Mouse (Mus musculus) hindbrain, embryonic 10.5 days (tissue): ENCODE results near the gene Mark2. TPM values are rescaled to one million over a fixed set of nuclear protein-coding genes. Genes with fewer than 3 reads are reported as not detected.

ENCODE experiments used
- DNase-seq: peaks from one replicate; pipeline ENCODE4 v3.0.0-alpha.2; 2017; ENCODE audit warnings: low spot score
- H3K27ac ChIP-seq: fragments of 300-500 bp; sonication (generic); 2 replicates; pipeline ENCODE4 v1.5.1; 2016; ENCODE audit warnings: mild to moderate bottlenecking, moderate library complexity
- H3K27me3 ChIP-seq: fragments of 300-500 bp; sonication (generic); 2 replicates; pipeline ENCODE4 v1.6.1; 2016; ENCODE audit warnings: mild to moderate bottlenecking; ENCODE audit not compliant: poor library complexity, insufficient read depth, severe bottlenecking
- H3K36me3 ChIP-seq: fragments of 300-500 bp; sonication (generic); 2 replicates; pipeline ENCODE4 v1.6.1; 2016; ENCODE audit warnings: mild to moderate bottlenecking, moderate library complexity
- H3K4me1 ChIP-seq: fragments of 300-500 bp; sonication (generic); replicated peaks from 2 replicates; pipeline ENCODE4 v1.6.1; 2016; ENCODE audit warnings: mild to moderate bottlenecking
- H3K4me3 ChIP-seq: fragments of 300-500 bp; sonication (generic); 2 replicates; pipeline ENCODE4 v1.5.1; 2016; ENCODE audit warnings: mild to moderate bottlenecking, moderate library complexity
- H3K9me3 ChIP-seq: fragments of 300-500 bp; sonication (generic); 2 replicates; pipeline ENCODE4 v1.6.1; 2016; ENCODE audit warnings: mild to moderate bottlenecking, moderate library complexity
- WGBS: fragments of 180-500 bp; shearing (Covaris S2); methylation state at CpG from one replicate; pipeline ENCODE4 v1.1.7; 2016; 5-methylcytosine and 5-hydroxymethylcytosine counted together
- polyA plus RNA-seq: library from polyadenylated mRNA; unstranded; fragments of >200 nt; fragmentation: Nextera tagmentation; extraction: Ambion mirVana; gene quantifications from 2 replicates; pipeline ENCODE4 v1.2.1, GENCODE M21; 2016

Gene Mark2
- polyA plus RNA-seq, 1 experiment from 2014 or later: 56.5 TPM

GRCm38 (mm10) chr19:7315587-7315984, 26.1 kb downstream of the Mark2 start:
- Histone ChIP-seq H3K4me3 (no peak overlapping the region), H3K27me3 (no peaks in the 10 kb centered on the region), H3K36me3 (no peaks in the 10 kb centered on the region; the same call in 1 of the 2 replicates), H3K27ac (no peak overlapping the region), H3K4me1 (peaks cover 25% of the 10 kb centered on the region), H3K9me3 (no peaks in the 10 kb centered on the region)
- no peak for DNase-seq
- WGBS: 92% methylated on average over 4 of the region's 4 CpGs

DNA sequence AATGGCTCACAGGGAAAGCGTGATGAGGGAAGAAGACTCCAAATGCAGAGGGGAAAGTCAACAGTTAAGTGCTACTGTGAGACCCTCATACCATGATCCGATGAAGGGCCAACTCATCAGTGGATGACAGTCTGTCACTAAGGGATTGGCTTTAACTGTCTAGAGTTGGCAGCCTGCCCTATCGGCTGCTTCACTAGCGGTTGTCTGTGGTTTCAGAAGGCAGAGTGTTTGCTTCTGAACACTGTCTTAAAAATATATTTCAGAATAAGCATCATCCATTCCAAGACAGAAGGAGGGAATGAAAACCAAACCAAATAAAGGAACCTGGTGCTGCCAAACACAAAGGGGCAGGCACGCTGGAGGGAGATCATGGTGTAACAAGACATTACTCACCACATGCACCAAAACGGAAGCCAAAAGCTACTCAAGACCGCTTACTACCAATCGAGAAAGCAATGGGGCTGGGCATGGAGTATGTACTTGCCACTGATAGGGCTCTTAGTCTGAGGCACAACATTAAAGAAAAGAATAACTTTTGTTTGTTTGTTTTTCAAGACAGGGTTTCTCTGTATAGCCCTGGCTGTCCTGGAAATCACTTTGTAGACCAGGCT, 26.6 kb downstream of the Mark2 start:
- no peak for DNase-seq
- no peaks in the 10 kb centered on the region; the same call in 1 of the 2 replicates for H3K36me3 ChIP-seq
- H3K4me1 ChIP-seq: peaks cover 30% of the 10 kb centered on the region
- H3K27me3 ChIP-seq: no peaks in the 10 kb centered on the region
- H3K4me3 ChIP-seq: no peak overlapping the region
- no peak overlapping the region for H3K27ac ChIP-seq
- H3K9me3 ChIP-seq: no peaks in the 10 kb centered on the region
- 96% methylated on average over 8 of the region's 8 CpGs for WGBS

DNA sequence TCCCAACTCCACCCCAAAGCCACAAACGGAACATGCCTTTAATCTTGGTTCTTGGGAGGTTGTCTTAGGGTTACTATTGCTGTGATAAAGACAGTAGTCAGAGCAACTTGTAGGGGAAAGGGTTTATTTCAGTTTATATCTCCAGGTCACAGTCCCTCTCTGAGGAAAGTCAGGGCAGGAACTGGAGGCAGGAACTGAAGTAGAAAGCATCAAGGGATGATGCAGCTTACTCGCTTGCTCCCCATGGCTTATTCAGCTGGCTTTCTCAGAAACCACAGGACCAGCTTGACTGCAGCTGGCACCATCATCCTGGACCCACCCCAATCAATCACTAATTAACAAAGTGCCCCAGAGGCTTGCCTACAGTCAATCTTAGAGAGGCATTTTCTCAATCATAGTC, 28.0 kb downstream of the Mark2 start:
- peaks cover 44% of the 10 kb centered on the region for H3K4me1 ChIP-seq

DNA sequence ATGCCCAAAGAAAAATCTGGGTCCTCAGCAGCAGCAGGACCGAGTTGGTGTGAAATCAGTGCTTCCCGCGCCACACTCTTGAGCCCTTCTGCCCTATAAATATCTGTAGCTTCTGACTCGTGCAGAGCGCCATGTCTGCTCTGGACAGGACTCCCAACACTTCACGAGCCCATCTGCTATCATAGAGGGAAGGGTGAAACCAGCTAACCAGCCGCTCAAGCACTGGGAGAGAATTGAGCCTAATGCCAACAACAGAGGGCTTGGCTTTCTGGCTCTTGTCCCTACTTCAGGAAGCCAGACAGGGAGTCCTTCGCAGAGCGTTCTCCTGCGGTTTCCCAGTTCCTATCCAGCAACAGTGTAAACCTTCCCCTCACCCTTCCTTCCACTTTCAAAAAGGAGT, 30.4 kb downstream of the Mark2 start:
- Histone ChIP-seq H3K4me3 (peak overlapping the region; percentile 13; the same call in 1 of the 2 replicates), H3K27me3 (no peaks in the 10 kb centered on the region), H3K27ac (peak overlapping the region; percentile 71), H3K9me3 (no peaks in the 10 kb centered on the region), H3K36me3 (no peaks in the 10 kb centered on the region), H3K4me1 (peaks cover 67% of the 10 kb centered on the region)
- whole genome bisulfite sequencing: 48% methylated on average over 10 of the region's 10 CpGs
- no peak for DNase-seq

More for the DNA sequence above, 28.0 kb downstream of the Mark2 start:
- WGBS: 89% methylated on average over 2 of the region's 2 CpGs
- DNase-seq: no peak
- Histone ChIP-seq H3K4me3 (no peak overlapping the region), H3K36me3 (no peaks in the 10 kb centered on the region), H3K27me3 (no peaks in the 10 kb centered on the region), H3K9me3 (no peaks in the 10 kb centered on the region), H3K27ac (no peak overlapping the region)

DNA sequence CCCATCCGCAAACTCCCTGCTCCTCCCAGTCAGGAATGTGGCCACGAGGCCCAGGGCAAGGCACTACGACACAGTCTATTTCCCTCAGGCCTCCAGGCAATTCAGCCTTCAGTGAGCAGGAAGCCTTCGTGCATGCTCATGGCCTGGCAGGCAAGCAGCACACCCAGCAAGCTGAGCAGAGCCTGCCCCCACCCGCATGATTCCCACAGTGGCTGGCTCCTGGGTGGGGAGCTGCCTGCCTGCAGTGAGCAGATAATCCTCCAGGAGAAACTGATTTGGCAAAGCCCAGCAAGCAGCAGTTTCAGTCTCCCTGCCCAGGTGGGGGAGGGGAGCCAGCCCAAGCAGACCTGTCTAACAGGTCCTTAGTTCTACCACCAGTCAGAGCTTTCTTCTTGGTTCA, 31.0 kb downstream of the Mark2 start:
- 27% methylated on average over 5 of the region's 5 CpGs for WGBS
- Histone ChIP-seq H3K27me3 (no peaks in the 10 kb centered on the region), H3K4me3 (no peak overlapping the region), H3K4me1 (peaks cover 67% of the 10 kb centered on the region), H3K9me3 (no peaks in the 10 kb centered on the region), H3K36me3 (0 out of 2 replicates have a peak, but pooled peaks cover 3% of the 10 kb centered on the region), H3K27ac (peak overlapping the region; percentile 71)
- DNase-seq: peak; percentile 36

GRCm38 (mm10) chr19:7309738-7310330, 31.8 kb downstream of the Mark2 start:
- Histone ChIP-seq H3K27ac (0 out of 2 replicates have a peak overlapping the region, but pooled peaks have one; percentile 71), H3K36me3 (0 out of 2 replicates have a peak, but pooled peaks cover 5% of the 10 kb centered on the region), H3K9me3 (no peaks in the 10 kb centered on the region), H3K4me3 (no peak overlapping the region), H3K4me1 (peaks cover 67% of the 10 kb centered on the region), H3K27me3 (no peaks in the 10 kb centered on the region)
- 63% methylated on average over 2 of the region's 2 CpGs for WGBS
- no peak for DNase-seq

- Histone ChIP-seq H3K4me1 (peaks cover 63% of the 10 kb centered on the region), H3K9me3 (no peaks in the 10 kb centered on the region), H3K27me3 (no peaks in the 10 kb centered on the region), H3K27ac (peak overlapping the region; percentile 45), H3K4me3 (no peak overlapping the region), H3K36me3 (peaks cover 11% of the 10 kb centered on the region; the same call in 1 of the 2 replicates)
- WGBS: 75% methylated on average over 8 of the region's 8 CpGs
- no peak for DNase-seq
Observed at GRCm38 (mm10) chr19:7307995-7308770, 33.5 kb downstream of the Mark2 start.

- DNase-seq: no peak
- no peak overlapping the region for H3K4me3 ChIP-seq
- peak overlapping the region; percentile 40; the same call in 1 of the 2 replicates for H3K27ac ChIP-seq
- no peaks in the 10 kb centered on the region for H3K9me3 ChIP-seq
- peaks cover 11% of the 10 kb centered on the region; the same call in 1 of the 2 replicates for H3K36me3 ChIP-seq
- peaks cover 57% of the 10 kb centered on the region for H3K4me1 ChIP-seq
- no peaks in the 10 kb centered on the region for H3K27me3 ChIP-seq
- 57% methylated on average over 3 of the region's 3 CpGs for WGBS
Observed at GRCm38 (mm10) chr19:7306968-7307367, 34.7 kb downstream of the Mark2 start.

- Histone ChIP-seq H3K36me3 (peaks cover 13% of the 10 kb centered on the region; the same call in 1 of the 2 replicates), H3K9me3 (no peaks in the 10 kb centered on the region), H3K4me3 (no peak overlapping the region), H3K27me3 (no peaks in the 10 kb centered on the region), H3K27ac (no peak overlapping the region), H3K4me1 (peaks cover 43% of the 10 kb centered on the region)
- no peak for DNase-seq
- whole genome bisulfite sequencing: 85% methylated on average over 11 of the region's 11 CpGs
Observed at GRCm38 (mm10) chr19:7305380-7306310, 36.0 kb downstream of the Mark2 start.

DNA sequence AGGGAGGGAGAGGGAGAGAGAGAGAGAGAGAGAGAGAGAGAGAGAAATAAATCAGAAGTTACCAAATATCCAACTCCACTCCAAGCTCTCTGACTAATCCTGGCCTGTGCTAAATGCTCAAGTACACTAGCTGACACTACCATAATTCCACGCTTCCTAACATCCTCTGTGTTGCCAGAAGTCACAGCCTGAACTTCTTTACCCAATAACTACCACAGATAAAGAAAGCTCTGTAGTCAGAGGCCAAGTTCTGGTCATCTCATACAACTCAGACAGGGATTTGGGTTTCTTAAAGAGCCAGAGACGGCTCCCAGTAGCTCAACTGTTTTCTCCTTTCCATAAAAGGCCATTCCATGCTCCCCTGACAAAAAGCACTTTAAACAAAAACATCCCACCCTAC, 36.9 kb downstream of the Mark2 start:
- Histone ChIP-seq H3K4me3 (no peak overlapping the region), H3K36me3 (peaks cover 19% of the 10 kb centered on the region), H3K9me3 (no peaks in the 10 kb centered on the region), H3K27ac (no peak overlapping the region), H3K4me1 (peaks cover 35% of the 10 kb centered on the region), H3K27me3 (no peaks in the 10 kb centered on the region)
- no peak for DNase-seq
- 84% methylated on average over 2 of the region's 2 CpGs for WGBS

GRCm38 (mm10) chr19:7303796-7304195, 37.9 kb downstream of the Mark2 start:
- H3K4me1 ChIP-seq: peaks cover 28% of the 10 kb centered on the region
- H3K27me3 ChIP-seq: no peaks in the 10 kb centered on the region
- no peak overlapping the region for H3K4me3 ChIP-seq
- DNase-seq: no peak
- H3K9me3 ChIP-seq: no peaks in the 10 kb centered on the region
- peaks cover 29% of the 10 kb centered on the region for H3K36me3 ChIP-seq
- H3K27ac ChIP-seq: no peak overlapping the region
- 86% methylated on average over 6 of the region's 6 CpGs for WGBS

DNA sequence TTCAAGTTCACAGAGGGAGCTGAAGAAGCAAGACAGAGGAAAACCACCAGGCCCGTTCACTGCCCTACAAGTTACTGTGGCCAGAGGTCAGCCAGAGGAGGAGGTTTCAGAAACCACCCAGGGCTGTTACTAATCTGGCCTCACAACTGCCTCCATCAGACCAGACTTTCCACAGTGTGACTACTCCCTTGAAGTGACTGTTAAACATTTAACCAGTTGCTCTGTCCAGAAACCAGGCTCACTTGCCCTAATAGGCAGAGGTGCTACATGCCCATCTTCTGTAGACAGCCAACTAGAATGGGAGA, 39.2 kb downstream of the Mark2 start:
- Histone ChIP-seq H3K27ac (no peak overlapping the region), H3K36me3 (peaks cover 35% of the 10 kb centered on the region), H3K9me3 (no peaks in the 10 kb centered on the region), H3K4me1 (peaks cover 15% of the 10 kb centered on the region), H3K4me3 (no peak overlapping the region), H3K27me3 (no peaks in the 10 kb centered on the region)
- WGBS: 81% methylated on average over 1 of the region's 1 CpGs
- no peak for DNase-seq
